ENCODE assay signal across 8 mouse cellular contexts in genomic region chr2:11425421-11426131, GRCm38 (mm10).
DNase-seq lines count a peak whose midpoint lies in the region; ATAC-seq and TF ChIP-seq lines count a peak whose summit lies in the region.

No protein-coding gene starts in this region.

- H3K36me3 ChIP-seq in heart, adult 2 months (ENCODE audit: control insufficient read depth, insufficient read depth, low read length) = no peaks in the 10 kb centered on the region; the same call in 1 of the 2 replicates
- H3K36me3 ChIP-seq in kidney, embryonic 16.5 days (ENCODE audit: insufficient read depth, low read length) = no peaks in the 10 kb centered on the region
- no peaks in the 10 kb centered on the region for H3K36me3 ChIP-seq in forebrain, embryonic 13.5 days (ENCODE audit: poor library complexity, severe bottlenecking)
- H3K36me3 ChIP-seq in midbrain, embryonic 16.5 days (ENCODE audit: control insufficient read depth, insufficient read depth, low read length) = no peaks in the 10 kb centered on the region

- TF ChIP-seq POLR2A in heart, adult 2 months (IDR thresholded peaks at IDR 0.05; ENCODE audit: insufficient read depth, low read depth, low read length) = no peak

- intact Hi-C loops in heart, adult 2 months (cut with DNase I) = loop anchor here (5.0 to 10.0 kb wide), 2 partner anchors 91 to 112 kb away; no protein-coding TSS in a partner anchor

- 0 out of 2 replicates have a peak, but pooled peaks cover 3% of the 10 kb centered on the region for H3K9me3 ChIP-seq in kidney, embryonic 16.5 days (ENCODE audit: low read length)
- no peaks in the 10 kb centered on the region for H3K9me3 ChIP-seq in forebrain, embryonic 13.5 days (replicated peaks)
- H3K9me3 ChIP-seq in midbrain, embryonic 16.5 days (replicated peaks; ENCODE audit: control insufficient read depth, low read length, poor library complexity, severe bottlenecking) = no peaks in the 10 kb centered on the region

- no peak overlapping the region for H3K9ac ChIP-seq in heart, adult 2 months (ENCODE audit: low read depth, low read length)
- H3K9ac ChIP-seq in kidney, embryonic 16.5 days (replicated peaks; ENCODE audit: low read length) = no peak overlapping the region
- no peak overlapping the region for H3K9ac ChIP-seq in forebrain, embryonic 13.5 days
- no peak overlapping the region for H3K9ac ChIP-seq in midbrain, embryonic 16.5 days (ENCODE audit: low read depth, low read length)

- 23% methylated on average over 5 of the region's 5 CpGs for WGBS in heart, adult 2 months
- WGBS in kidney, embryonic 16.5 days = 6% methylated on average over 5 of the region's 5 CpGs
- 48% methylated on average over 5 of the region's 5 CpGs for WGBS in forebrain, embryonic 13.5 days
- WGBS in midbrain, embryonic 16.5 days = 50% methylated on average over 5 of the region's 5 CpGs

- peak; percentile 43 for DNase-seq in urinary bladder, postnatal 25 days (ENCODE audit: low spot score)
- DNase-seq in urinary bladder, postnatal 10 days (ENCODE audit: low spot score) = no peak
- peak; percentile 69 to 71 for DNase-seq in heart, adult 2 months
- no peak for DNase-seq in retina, postnatal 1 day

- H3K4me1 ChIP-seq in heart, adult 2 months (ENCODE audit: control insufficient read depth, insufficient read depth, low read length) = peaks cover 6% of the 10 kb centered on the region
- peaks cover 30% of the 10 kb centered on the region for H3K4me1 ChIP-seq in kidney, embryonic 16.5 days (ENCODE audit: insufficient read depth, low read length)
- H3K4me1 ChIP-seq in forebrain, embryonic 13.5 days = no peaks in the 10 kb centered on the region
- H3K4me1 ChIP-seq in midbrain, embryonic 16.5 days (ENCODE audit: control insufficient read depth, insufficient read depth, low read length) = no peaks in the 10 kb centered on the region

- no peak overlapping the region for H3K27ac ChIP-seq in heart, adult 2 months
- H3K27ac ChIP-seq in kidney, embryonic 16.5 days (ENCODE audit: low read length) = peak overlapping the region; percentile 79
- no peak overlapping the region for H3K27ac ChIP-seq in forebrain, embryonic 13.5 days
- no peak overlapping the region for H3K27ac ChIP-seq in midbrain, embryonic 16.5 days (ENCODE audit: low read length)

- TF ChIP-seq CTCF in heart, adult 2 months (IDR thresholded peaks at IDR 0.05) = no peak

- H3K79me2 ChIP-seq in heart, adult 2 months (replicated peaks; ENCODE audit: control insufficient read depth, insufficient read depth, low read length) = no peaks in the 10 kb centered on the region

- no peaks in the 10 kb centered on the region for H3K27me3 ChIP-seq in heart, adult 2 months (ENCODE audit: control insufficient read depth, insufficient read depth, low read length)
- no peaks in the 10 kb centered on the region for H3K27me3 ChIP-seq in kidney, embryonic 16.5 days (ENCODE audit: insufficient read depth, low read length)
- no peaks in the 10 kb centered on the region for H3K27me3 ChIP-seq in forebrain, embryonic 13.5 days
- no peaks in the 10 kb centered on the region for H3K27me3 ChIP-seq in midbrain, embryonic 16.5 days (ENCODE audit: control insufficient read depth, insufficient read depth, low read depth, low read length)

- no peak for TF ChIP-seq EP300 in heart, adult 2 months (IDR thresholded peaks at IDR 0.05; ENCODE audit: insufficient read depth, low read depth, low read length)

- ATAC-seq in kidney, embryonic 16.5 days (ENCODE audit: low FRiP score, low TSS enrichment) = peak; percentile 86
- peak; percentile 68 for ATAC-seq in megakaryocyte progenitor cell, adult 5-6 weeks (replicated peaks; ENCODE audit: poor library complexity)
- ATAC-seq in forebrain, embryonic 13.5 days = no peak
- no peak for ATAC-seq in midbrain, embryonic 16.5 days

- no peak overlapping the region for H3K4me3 ChIP-seq in heart, adult 2 months
- no peak overlapping the region for H3K4me3 ChIP-seq in kidney, embryonic 16.5 days (ENCODE audit: low read length)
- no peak overlapping the region for H3K4me3 ChIP-seq in forebrain, embryonic 13.5 days
- H3K4me3 ChIP-seq in midbrain, embryonic 16.5 days (ENCODE audit: low read depth, low read length) = no peak overlapping the region

- H3K4me2 ChIP-seq in kidney, embryonic 16.5 days (replicated peaks; ENCODE audit: low read depth, low read length) = 0 out of 2 replicates have a peak overlapping the region, but pooled peaks have one; percentile 10
- H3K4me2 ChIP-seq in forebrain, embryonic 13.5 days = no peak overlapping the region
- no peak overlapping the region for H3K4me2 ChIP-seq in midbrain, embryonic 16.5 days (ENCODE audit: low read length)

Comparison
In these comparisons a context has a peak if more than half of its experiments do, and no peak if none do; other contexts are left out.
1. DNase-seq: peak in urinary bladder, postnatal 25 days (single experiment) and heart, adult 2 months (2 of 2); none in urinary bladder, postnatal 10 days (single experiment) and retina, postnatal 1 day (single experiment).
2. ATAC-seq: peak in kidney, embryonic 16.5 days (single experiment) and megakaryocyte progenitor cell, adult 5-6 weeks (single experiment); none in forebrain, embryonic 13.5 days (single experiment) and midbrain, embryonic 16.5 days (single experiment).